Mouse (Mus musculus) kidney, adult 18-20 months (tissue): ENCODE data around the gene Scgb1b30.
"Not testable (repeated sequence)": the region's sequence is repeated elsewhere in the genome, so short reads cannot be mapped to it uniquely, and the experiment has no call there.

Source experiments
- DNase-seq: peaks from one replicate; pipeline ENCODE4 v3.0.0; 2021

Gene Scgb1b30

GRCm38 (mm10) chr7:34094911-34095481 lies at the start of gene Scgb1b30:
Gene Scgb1b30, plus strand, starts transcription at chr7:34095431.
- DNase-seq, result no peak

GRCm38 (mm10) chr7:34068132-34068531 lies 27.1 kb upstream of the Scgb1b30 start:
- DNase-seq, result not testable (repeated sequence)

GRCm38 (mm10) chr7:34100002-34100401 lies 4.8 kb downstream of the Scgb1b30 start:
- no peak for DNase-seq

GRCm38 (mm10) chr7:34101276-34101675 lies 6.0 kb downstream of the Scgb1b30 start:
- no peak for DNase-seq

GRCm38 (mm10) chr7:34109190-34109589 lies 14.0 kb downstream of the Scgb1b30 start:
- DNase-seq, result no peak

GRCm38 (mm10) chr7:34116601-34117000 lies 21.4 kb downstream of the Scgb1b30 start:
- peak; percentile 21 for DNase-seq

- DNase-seq, result not testable (repeated sequence)
Observed at GRCm38 (mm10) chr7:34120636-34121035, 25.4 kb downstream of the Scgb1b30 start.

GRCm38 (mm10) chr7:34122987-34123720 lies 27.9 kb downstream of the Scgb1b30 start:
- DNase-seq, result no peak

GRCm38 (mm10) chr7:34125346-34125745 lies 30.1 kb downstream of the Scgb1b30 start:
- no peak for DNase-seq

- no peak for DNase-seq
Observed at GRCm38 (mm10) chr7:34126291-34126690, 31.1 kb downstream of the Scgb1b30 start.

- DNase-seq, result no peak
Observed at GRCm38 (mm10) chr7:34131118-34131517, 35.9 kb downstream of the Scgb1b30 start.

GRCm38 (mm10) chr7:34131959-34132354 lies 36.7 kb downstream of the Scgb1b30 start:
- no peak for DNase-seq

GRCm38 (mm10) chr7:34132355-34133079 lies 37.3 kb downstream of the Scgb1b30 start:
- peak; percentile 40 for DNase-seq

- peak; percentile 83 for DNase-seq
Observed at GRCm38 (mm10) chr7:34133117-34133762, 38.0 kb downstream of the Scgb1b30 start, which contains the start of gene Wtip. Gene Wtip, minus strand, starts transcription at chr7:34133268.

- no peak for DNase-seq
Observed at GRCm38 (mm10) chr7:34134336-34134735, 39.1 kb downstream of the Scgb1b30 start.

GRCm38 (mm10) chr7:34139493-34139892 lies 44.3 kb downstream of the Scgb1b30 start:
- no peak for DNase-seq

- no peak for DNase-seq
Observed at GRCm38 (mm10) chr7:34141123-34141522, 45.9 kb downstream of the Scgb1b30 start.

GRCm38 (mm10) chr7:34147193-34147592 lies 52.0 kb downstream of the Scgb1b30 start:
- DNase-seq, result no peak
